Mouse (Mus musculus): ENCODE data around the gene Psph.

- TF ChIP-seq POLR2A (IDR thresholded peaks at IDR 0.05; ENCODE audit: control insufficient read depth, extremely low read depth, insufficient read depth, low read length, poor library complexity) (no peak), CTCF (IDR thresholded peaks at IDR 0.05; ENCODE audit: borderline replicate concordance, control insufficient read depth, extremely low read depth, insufficient read depth, low read length, poor library complexity) (no peak)
These were observed 5.0 kb downstream of the Psph start for GRCm38 (mm10) chr5:129782211-129782610.
